Mouse (Mus musculus) midbrain, embryonic 16.5 days (tissue): Measurements from ENCODE around the gene Ttc41. TPM values are rescaled to one million over a fixed set of nuclear protein-coding genes. Genes with fewer than 3 reads are reported as not detected.

Experiments
- ATAC-seq: fragments of 200-750 bp; cut with Nextera tagmentation; 2 replicates; pipeline ENCODE4 v1.8.0; 2017; ENCODE audit warnings: moderate TSS enrichment
- H3K27ac ChIP-seq: fragments of 300-500 bp; sonication (generic); 2 replicates; pipeline ENCODE4 v1.5.1; 2014; ENCODE audit warnings: mild to moderate bottlenecking, low read length, mixed read lengths
- H3K27me3 ChIP-seq: fragments of 300-500 bp; sonication (generic); 2 replicates; pipeline ENCODE4 v1.6.1; 2014; ENCODE audit warnings: low read depth, low read length, mixed read lengths; ENCODE audit not compliant: control insufficient read depth, insufficient read depth
- H3K36me3 ChIP-seq: fragments of 300-500 bp; sonication (generic); 2 replicates; pipeline ENCODE4 v1.6.1; 2014; ENCODE audit warnings: mild to moderate bottlenecking, low read length, moderate library complexity, mixed read lengths; ENCODE audit not compliant: control insufficient read depth, insufficient read depth
- H3K4me1 ChIP-seq: fragments of 300-500 bp; sonication (generic); 2 replicates; pipeline ENCODE4 v1.6.1; 2014; ENCODE audit warnings: mild to moderate bottlenecking, low read length, mixed read lengths; ENCODE audit not compliant: control insufficient read depth, insufficient read depth
- H3K4me2 ChIP-seq: fragments of 300-500 bp; sonication (generic); 2 replicates; pipeline ENCODE4 v1.6.1; 2014; ENCODE audit warnings: mild to moderate bottlenecking, low read length, mixed read lengths
- H3K4me3 ChIP-seq: fragments of 300-500 bp; sonication (generic); 2 replicates; pipeline ENCODE4 v1.5.1; 2014; ENCODE audit warnings: low read depth, mild to moderate bottlenecking, low read length, moderate library complexity, mixed read lengths
- H3K9ac ChIP-seq: fragments of 300-500 bp; sonication (generic); 2 replicates; pipeline ENCODE4 v1.6.1; 2014; ENCODE audit warnings: low read depth, low read length, mixed read lengths
- H3K9me3 ChIP-seq: fragments of 300-500 bp; sonication (generic); replicated peaks from 2 replicates; pipeline ENCODE4 v1.6.1; 2014; ENCODE audit warnings: mild to moderate bottlenecking, low read length, mixed read lengths; ENCODE audit not compliant: control insufficient read depth, poor library complexity, severe bottlenecking
- WGBS: fragments of 180-500 bp; shearing (Covaris S2); extraction: QIAGEN DNeasy Blood & Tissue Kit; methylation state at CpG from one replicate; pipeline ENCODE4 v1.1.7; 2014; 5-methylcytosine and 5-hydroxymethylcytosine counted together
- polyA plus RNA-seq: library from polyadenylated mRNA; unstranded; fragments of >200 nt; fragmentation: Nextera tagmentation; extraction: Ambion mirVana; gene quantifications from 2 replicates; pipeline ENCODE4 v1.2.1, GENCODE M21; 2015

Ttc41 gene
- polyA plus RNA-seq, 1 experiment from 2014 or later, result 2.8 TPM

DNA sequence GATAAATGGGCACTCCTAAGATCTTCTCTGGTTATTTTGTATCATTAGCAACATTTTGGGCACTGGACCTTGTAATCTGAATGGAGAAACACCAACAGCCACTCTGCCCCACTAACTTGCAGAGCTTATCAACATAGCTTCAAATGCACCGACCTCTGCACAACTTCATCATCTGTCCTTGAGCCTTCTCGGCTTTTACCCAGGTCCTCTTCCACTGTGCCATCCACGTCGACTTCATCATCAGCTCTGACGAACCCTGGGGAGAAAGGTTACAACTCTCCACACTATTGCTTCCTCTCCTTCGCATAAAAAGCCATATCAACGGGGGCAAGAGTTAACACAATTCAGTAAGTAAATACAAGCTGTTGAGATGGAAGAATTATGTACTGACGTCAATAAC lies 1.5 kb upstream of the Ttc41 start:
- Histone ChIP-seq H3K9ac (peak overlapping the region; percentile 68), H3K9me3 (no peaks in the 10 kb centered on the region), H3K4me2 (peak overlapping the region; percentile 88), H3K36me3 (peaks cover 22% of the 10 kb centered on the region), H3K27me3 (no peaks in the 10 kb centered on the region), H3K4me1 (peaks cover 47% of the 10 kb centered on the region), H3K27ac (no peak overlapping the region), H3K4me3 (peak overlapping the region; percentile 59)
- ATAC-seq, result no peak
- WGBS, result 7% methylated on average over 8 of the region's 8 CpGs

DNA sequence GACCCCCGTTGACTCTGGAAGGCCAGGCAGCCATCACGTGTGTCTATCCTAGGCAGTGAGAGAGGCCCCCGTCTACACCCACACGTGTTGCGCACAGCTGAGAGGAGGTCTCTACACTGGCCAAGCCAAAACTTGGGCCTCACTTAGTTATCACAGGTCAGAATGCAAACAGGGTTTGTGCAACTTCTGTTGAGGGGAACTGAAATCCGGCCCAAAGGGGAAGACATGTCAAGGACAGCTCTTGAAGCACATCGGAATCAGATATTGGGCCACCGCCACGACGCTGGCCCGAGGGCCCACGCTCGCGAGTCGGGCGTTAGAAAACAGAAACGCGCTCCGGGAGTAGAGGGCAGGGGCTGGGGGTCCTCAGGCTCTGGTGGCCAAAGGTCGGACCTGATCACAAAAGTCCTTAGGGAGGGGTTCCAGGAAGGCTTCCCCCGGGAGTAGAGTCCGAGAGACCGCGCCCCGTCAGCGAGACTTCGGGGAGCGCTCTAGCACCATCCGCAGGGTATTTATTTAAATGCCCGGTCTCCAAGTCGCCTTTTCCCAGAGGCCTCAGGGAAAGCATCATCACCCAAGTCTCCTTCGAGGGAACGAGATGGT lies 921 bp upstream of the Ttc41 start:
- peaks cover 44% of the 10 kb centered on the region for H3K4me1 ChIP-seq
- no peaks in the 10 kb centered on the region for H3K27me3 ChIP-seq
- no peaks in the 10 kb centered on the region for H3K9me3 ChIP-seq
- under 1% methylated on average over 33 of the region's 33 CpGs for WGBS
- H3K4me2 ChIP-seq, result peak overlapping the region; percentile 88
- H3K27ac ChIP-seq, result peak overlapping the region; percentile 71
- H3K9ac ChIP-seq, result peak overlapping the region; percentile 68
- H3K36me3 ChIP-seq, result peaks cover 16% of the 10 kb centered on the region
- peak overlapping the region; percentile 59 for H3K4me3 ChIP-seq
- no peak for ATAC-seq

DNA sequence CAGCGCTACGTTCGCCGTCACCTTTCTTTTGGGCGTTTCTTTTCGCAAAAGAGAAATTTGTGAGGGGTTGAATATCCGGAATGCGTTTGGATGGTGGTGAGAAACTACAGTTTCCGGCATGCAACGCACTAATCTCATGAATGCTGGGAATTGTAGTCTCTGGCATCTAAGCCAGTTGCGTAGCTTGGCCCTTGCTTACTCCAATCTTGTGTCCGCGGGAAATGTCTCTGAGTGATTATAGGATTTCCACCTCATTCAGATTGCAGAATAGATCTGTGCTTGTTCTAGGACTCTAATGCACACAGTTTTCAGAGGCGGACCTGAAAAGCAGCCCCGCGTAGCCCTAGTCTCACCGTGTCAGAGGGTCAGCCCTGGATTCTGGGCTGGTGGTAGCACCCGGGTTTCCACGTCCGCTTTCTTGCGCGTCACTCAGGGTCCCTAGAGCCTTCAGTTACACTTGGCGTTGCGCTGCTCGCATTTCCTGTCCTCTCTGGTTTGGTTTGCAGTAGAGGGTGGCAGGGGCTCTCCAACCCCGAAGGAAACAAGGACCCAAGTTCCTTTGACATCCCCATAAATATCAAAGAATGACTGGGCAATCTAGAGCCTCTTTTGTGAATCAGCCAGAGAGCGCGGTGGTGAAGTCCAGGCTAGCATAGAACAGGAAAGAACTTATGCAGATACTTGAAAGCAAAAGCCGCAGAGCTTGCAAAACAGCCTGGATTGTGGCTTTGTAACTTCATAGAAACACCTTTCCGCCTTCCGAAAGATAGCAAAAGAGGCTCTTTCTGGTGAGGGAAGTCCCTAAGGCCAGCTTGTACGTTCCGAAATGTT lies 526 bp downstream of the Ttc41 start:
- H3K4me1 ChIP-seq, result peaks cover 34% of the 10 kb centered on the region
- 5% methylated on average over 33 of the region's 33 CpGs for WGBS
- peak; percentile 94 for ATAC-seq
- peak overlapping the region; percentile 59 for H3K4me3 ChIP-seq
- H3K36me3 ChIP-seq, result peaks cover 7% of the 10 kb centered on the region; the same call in 1 of the 2 replicates
- peak overlapping the region; percentile 70 for H3K4me2 ChIP-seq
- H3K27me3 ChIP-seq, result no peaks in the 10 kb centered on the region
- H3K9me3 ChIP-seq, result no peaks in the 10 kb centered on the region
- peak overlapping the region; percentile 95 for H3K27ac ChIP-seq
- H3K9ac ChIP-seq, result peak overlapping the region; percentile 75

DNA sequence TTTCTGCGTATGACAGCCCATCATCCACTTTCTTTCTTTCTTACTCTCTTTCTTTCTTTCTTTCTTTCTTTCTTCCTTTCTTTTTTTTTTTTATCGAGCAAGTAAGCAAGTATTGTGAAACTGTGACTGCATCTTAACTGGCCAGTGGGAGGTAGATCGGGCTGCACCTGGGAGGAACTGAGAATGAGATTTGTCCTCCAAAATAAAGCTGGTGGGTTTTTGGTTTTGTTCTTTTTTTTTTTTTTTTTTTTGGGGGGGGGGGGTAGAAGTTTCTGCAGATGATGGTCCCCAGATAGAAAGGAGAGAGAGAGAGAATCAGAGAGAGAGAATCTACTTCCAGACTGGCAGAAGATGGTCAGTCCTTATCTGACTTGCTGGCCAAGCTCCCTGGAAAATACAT lies 1.5 kb downstream of the Ttc41 start:
- H3K9me3 ChIP-seq, result no peaks in the 10 kb centered on the region
- no peak overlapping the region; the same call in 1 of the 2 replicates for H3K9ac ChIP-seq
- H3K27me3 ChIP-seq, result no peaks in the 10 kb centered on the region
- 82% methylated on average over 3 of the region's 3 CpGs for WGBS
- H3K4me2 ChIP-seq, result peak overlapping the region; percentile 70; the same call in 1 of the 2 replicates
- no peak overlapping the region for H3K4me3 ChIP-seq
- peak overlapping the region; percentile 95 for H3K27ac ChIP-seq
- no peaks in the 10 kb centered on the region for H3K36me3 ChIP-seq
- H3K4me1 ChIP-seq, result peaks cover 27% of the 10 kb centered on the region
- no peak for ATAC-seq

DNA sequence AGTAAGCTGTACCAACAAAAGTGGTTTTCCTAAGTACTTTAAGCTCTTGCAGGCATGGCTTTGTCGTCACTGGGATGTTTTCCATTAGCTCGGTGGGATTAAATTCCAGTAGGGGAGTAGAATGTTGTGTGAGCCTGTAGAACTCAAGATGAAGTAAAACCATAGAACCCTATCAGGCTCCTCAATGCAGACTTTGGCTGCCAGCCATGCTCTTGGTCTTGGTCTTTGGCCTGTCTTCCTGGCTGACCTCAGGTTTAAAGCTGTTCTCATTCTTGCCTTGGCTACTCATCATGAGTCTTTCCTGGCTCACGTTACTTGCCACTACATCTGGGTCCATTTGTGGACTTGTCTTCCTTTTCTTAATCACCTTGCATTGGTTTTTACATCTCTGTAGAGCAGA lies 6.5 kb downstream of the Ttc41 start:
- no peak for ATAC-seq
- H3K36me3 ChIP-seq, result no peaks in the 10 kb centered on the region

DNA sequence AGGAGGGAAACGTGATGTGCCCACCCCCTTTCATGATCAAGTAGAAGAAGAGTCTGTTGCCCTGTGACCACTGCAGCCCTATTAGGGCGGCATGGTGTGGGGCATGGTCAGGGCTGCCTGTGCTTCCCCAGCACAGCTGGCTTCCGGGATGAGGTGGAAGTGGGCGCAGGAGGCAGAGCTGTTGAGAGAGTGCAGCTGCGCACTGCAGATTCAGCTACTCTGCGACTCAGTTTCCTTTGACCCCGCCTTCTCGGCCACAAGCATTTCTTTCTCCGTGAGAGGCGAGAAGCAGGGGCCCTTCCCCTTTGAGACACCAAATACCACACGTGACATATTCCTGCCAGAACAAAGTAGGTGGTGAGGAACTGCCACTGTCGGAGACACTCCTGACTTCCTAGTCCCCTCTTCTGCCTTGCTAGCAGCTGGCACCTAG lies 22.0 kb downstream of the Ttc41 start:
- no peaks in the 10 kb centered on the region for H3K9me3 ChIP-seq
- ATAC-seq, result peak; percentile 87
- peak overlapping the region; percentile 65; the same call in 1 of the 2 replicates for H3K27ac ChIP-seq
- peaks cover 6% of the 10 kb centered on the region; the same call in 1 of the 2 replicates for H3K4me1 ChIP-seq
- 5% methylated on average over 12 of the region's 12 CpGs for WGBS
- H3K4me2 ChIP-seq, result peak overlapping the region; percentile 67
- peak overlapping the region; percentile 33 for H3K4me3 ChIP-seq
- no peaks in the 10 kb centered on the region for H3K27me3 ChIP-seq
- no peaks in the 10 kb centered on the region for H3K36me3 ChIP-seq
- H3K9ac ChIP-seq, result peak overlapping the region; percentile 61

More for the DNA sequence above, 6.5 kb downstream of the Ttc41 start:
- Histone ChIP-seq H3K27me3 (no peaks in the 10 kb centered on the region), H3K27ac (no peak overlapping the region), H3K4me3 (no peak overlapping the region), H3K9ac (no peak overlapping the region), H3K4me1 (no peaks in the 10 kb centered on the region), H3K9me3 (no peaks in the 10 kb centered on the region), H3K4me2 (no peak overlapping the region)
- WGBS, result 71% methylated on average over 3 of the region's 3 CpGs

DNA sequence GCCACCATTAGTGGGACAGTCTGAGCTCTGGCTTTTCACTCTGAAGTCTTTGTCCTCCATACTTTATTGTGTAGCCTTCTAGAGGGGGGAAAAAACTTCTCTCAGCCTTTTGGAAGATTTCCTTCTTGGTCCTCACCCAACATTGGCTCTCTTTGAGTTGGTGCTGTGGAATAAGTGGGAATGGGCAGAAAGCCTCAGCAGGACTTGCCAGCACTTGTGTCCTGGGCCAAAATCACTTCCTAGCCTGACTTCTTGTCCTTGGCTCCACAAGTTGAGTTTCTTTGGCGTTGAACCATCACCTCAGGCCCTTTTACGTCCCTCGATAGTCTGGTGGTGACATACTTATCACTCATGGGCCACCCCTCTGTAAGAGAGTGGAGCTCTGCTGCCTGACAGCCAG lies 22.6 kb downstream of the Ttc41 start:
- peak overlapping the region; percentile 67; the same call in 1 of the 2 replicates for H3K4me2 ChIP-seq
- H3K36me3 ChIP-seq, result no peaks in the 10 kb centered on the region
- H3K27ac ChIP-seq, result no peak overlapping the region
- no peak for ATAC-seq
- no peak overlapping the region for H3K9ac ChIP-seq
- H3K27me3 ChIP-seq, result no peaks in the 10 kb centered on the region
- H3K4me1 ChIP-seq, result peaks cover 6% of the 10 kb centered on the region; the same call in 1 of the 2 replicates
- no peaks in the 10 kb centered on the region for H3K9me3 ChIP-seq
- no peak overlapping the region for H3K4me3 ChIP-seq
- WGBS, result 88% methylated on average over 3 of the region's 3 CpGs

DNA sequence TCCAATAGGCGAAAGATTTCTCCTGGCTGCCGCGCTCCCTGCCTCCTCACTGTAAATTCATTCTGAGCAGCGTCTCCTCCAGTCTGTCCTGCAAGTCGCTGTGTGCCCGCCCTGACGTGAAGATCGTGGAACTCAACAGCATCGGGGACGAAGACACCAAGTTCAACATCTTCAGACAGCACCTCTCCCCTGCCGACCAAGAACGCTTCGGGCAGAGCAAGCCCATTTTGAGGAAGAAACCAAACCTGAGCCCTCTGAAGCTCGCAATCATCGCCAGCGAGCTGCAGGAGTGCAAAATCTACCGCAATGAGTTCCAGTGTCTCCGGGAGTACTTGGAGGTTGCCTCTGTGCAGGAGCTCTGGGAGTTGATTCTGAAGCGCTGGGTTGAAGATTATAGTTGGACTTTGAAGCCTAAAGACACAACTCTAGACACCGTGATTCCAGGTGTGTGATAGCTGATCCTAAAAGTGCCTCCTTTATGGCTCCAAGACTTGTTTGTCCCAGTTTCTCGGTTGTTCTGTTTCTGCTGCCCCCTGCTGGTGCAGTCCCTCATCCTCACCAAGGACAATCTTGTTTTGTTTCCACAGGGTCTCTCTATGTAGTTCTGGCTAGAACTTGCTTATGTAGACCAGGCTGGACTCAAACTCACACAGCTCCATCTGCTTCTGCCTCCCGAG lies 25.4 kb downstream of the Ttc41 start:
- H3K9ac ChIP-seq, result peak overlapping the region; percentile 66
- H3K36me3 ChIP-seq, result no peaks in the 10 kb centered on the region
- H3K27me3 ChIP-seq, result no peaks in the 10 kb centered on the region
- WGBS, result 9% methylated on average over 22 of the region's 22 CpGs
- 0 out of 2 replicates have a peak overlapping the region, but pooled peaks have one; percentile 22 for H3K27ac ChIP-seq
- H3K4me3 ChIP-seq, result peak overlapping the region; percentile 39
- no peaks in the 10 kb centered on the region for H3K9me3 ChIP-seq
- peak overlapping the region; percentile 75 for H3K4me2 ChIP-seq
- ATAC-seq, result peak; percentile 49
- H3K4me1 ChIP-seq, result peaks cover 6% of the 10 kb centered on the region; the same call in 1 of the 2 replicates
